Mouse (Mus musculus) lung, postnatal 25 days (tissue): ENCODE measurements around the gene Tmem19.

Source experiments
- DNase-seq: peaks from one replicate; pipeline ENCODE4 v3.0.0; 2022; ENCODE audit warnings: low spot score

Gene Tmem19

GRCm38 (mm10) chr10:115361840-115362622, at the start of gene Tmem19:
TSS of gene Tmem19 (minus strand) at chr10:115362501.
- peak; percentile 97 for DNase-seq

GRCm38 (mm10) chr10:115406393-115406792, 44.1 kb upstream of the Tmem19 start:
- DNase-seq = peak; percentile 15

- no peak for DNase-seq
These were observed 29.6 kb upstream of the Tmem19 start for GRCm38 (mm10) chr10:115391896-115392295.

- DNase-seq = no peak
These were observed 28.8 kb upstream of the Tmem19 start for GRCm38 (mm10) chr10:115391076-115391475.

- DNase-seq = no peak
These were observed 25.6 kb upstream of the Tmem19 start for GRCm38 (mm10) chr10:115387891-115388290.

GRCm38 (mm10) chr10:115385018-115386002, 23.0 kb upstream of the Tmem19 start:
- peak; percentile 52 for DNase-seq

GRCm38 (mm10) chr10:115384221-115385017, 22.1 kb upstream of the Tmem19 start, which contains the start of the genes Thap2 and Zfc3h1:
TSS of gene Thap2 (minus strand) at chr10:115384443.
TSS of gene Zfc3h1 (plus strand) at chr10:115384959.
- DNase-seq = peak; percentile 99

- DNase-seq = peak; percentile 11
These were observed 21.4 kb upstream of the Tmem19 start for GRCm38 (mm10) chr10:115383644-115384220.

- DNase-seq = no peak
These were observed 20.7 kb upstream of the Tmem19 start for GRCm38 (mm10) chr10:115382846-115383643.

- no peak for DNase-seq
These were observed 19.3 kb upstream of the Tmem19 start for GRCm38 (mm10) chr10:115381506-115382084.

- DNase-seq = no peak
These were observed 850 bp upstream of the Tmem19 start for GRCm38 (mm10) chr10:115363151-115363550.

- DNase-seq = no peak
These were observed 293 bp upstream of the Tmem19 start for GRCm38 (mm10) chr10:115362623-115362964.

- DNase-seq = no peak
These were observed 3.2 kb downstream of the Tmem19 start for GRCm38 (mm10) chr10:115359066-115359465.

GRCm38 (mm10) chr10:115358216-115358919, 3.9 kb downstream of the Tmem19 start:
- DNase-seq = no peak

- no peak for DNase-seq
These were observed 6.2 kb downstream of the Tmem19 start for GRCm38 (mm10) chr10:115356106-115356505.

GRCm38 (mm10) chr10:115355016-115355415, 7.3 kb downstream of the Tmem19 start:
- no peak for DNase-seq

- no peak for DNase-seq
These were observed 7.7 kb downstream of the Tmem19 start for GRCm38 (mm10) chr10:115354553-115354952.

GRCm38 (mm10) chr10:115350810-115351397, 11.4 kb downstream of the Tmem19 start:
- DNase-seq = no peak

- no peak for DNase-seq
These were observed 12.8 kb downstream of the Tmem19 start for GRCm38 (mm10) chr10:115349509-115349908.
